Mouse (Mus musculus) c-Kit-negative CD71-positive TER-119-positive erythroid progenitor cells, embryonic 14.5 days (primary cell): ENCODE measurements around the gene Lamp2.
"Not testable (repeated sequence)": the region's sequence is repeated elsewhere in the genome, so short reads cannot be mapped to it uniquely, and the experiment has no call there.

Experiments used
- DNase-seq: peaks from one replicate; pipeline ENCODE4 v3.0.0-alpha.2; 2013; ENCODE audit warnings: low read depth, low spot score

Gene Lamp2

DNA sequence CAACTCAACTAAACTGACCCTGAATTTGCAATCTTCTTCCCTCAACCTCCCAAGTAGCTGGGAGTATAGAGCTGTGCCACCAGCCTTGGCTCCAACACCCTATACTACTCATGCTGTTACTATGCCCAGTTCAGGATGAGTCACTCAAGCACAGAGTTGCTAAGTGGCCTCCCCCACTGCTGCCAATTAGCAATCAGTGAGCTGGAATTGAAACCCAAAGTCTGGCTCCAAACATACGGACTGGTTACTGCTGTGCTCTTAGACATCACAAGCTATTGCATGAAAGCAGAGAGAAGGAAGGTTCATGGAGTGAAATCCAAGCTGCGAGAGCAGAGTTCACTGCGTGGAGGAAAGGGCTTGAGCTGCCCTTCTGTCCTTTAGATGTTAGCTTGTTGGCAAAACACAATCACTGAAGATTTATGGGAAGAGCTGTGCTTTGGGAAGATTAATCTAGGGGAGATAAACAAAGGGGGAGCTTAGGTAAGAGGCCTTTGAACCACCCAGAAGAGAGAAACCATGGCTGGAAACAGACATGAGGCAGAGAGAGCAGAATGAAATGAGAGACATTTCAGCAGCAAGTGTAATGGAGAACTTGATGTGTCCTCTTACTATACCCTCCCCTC is 27.3 kb downstream of the Lamp2 start:
- no peak for DNase-seq

DNA sequence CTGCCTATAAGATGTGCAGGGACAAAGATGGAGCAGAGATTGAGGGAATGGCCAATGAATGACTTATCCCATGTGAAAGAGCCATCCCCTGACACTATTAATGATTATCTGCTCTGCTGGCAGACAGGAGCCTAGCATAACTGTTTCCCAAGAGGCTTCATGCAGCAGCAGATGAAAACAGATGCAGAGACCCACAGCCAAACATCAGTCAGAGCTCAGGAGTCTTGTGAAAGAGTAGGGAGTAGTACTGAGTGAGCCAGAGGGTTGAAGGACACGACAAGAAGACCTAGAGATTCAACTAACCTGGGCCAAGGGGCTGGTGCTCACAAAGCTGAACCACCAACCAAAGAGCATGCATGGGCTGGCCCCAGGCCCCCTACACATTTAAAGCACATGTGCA is 30.2 kb downstream of the Lamp2 start:
- DNase-seq, result no peak

DNA sequence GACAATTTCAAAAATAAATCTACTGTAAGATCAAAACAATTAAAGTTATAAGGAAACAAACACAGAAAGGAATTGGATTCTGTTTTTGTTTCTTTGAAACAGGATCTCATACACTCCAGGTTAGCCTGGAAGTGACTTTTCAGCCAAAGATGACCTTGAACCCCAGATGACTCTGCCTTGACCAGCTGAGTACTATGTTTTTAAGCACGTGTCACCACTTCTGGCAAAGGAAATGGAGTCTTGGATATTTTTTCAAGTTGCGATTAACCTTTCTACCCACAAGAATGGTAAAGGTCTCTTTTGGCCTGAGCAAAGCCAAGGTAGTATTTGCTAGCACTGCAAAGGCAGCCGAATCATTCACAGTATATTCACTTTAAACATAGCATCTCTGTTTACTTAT is 33.2 kb downstream of the Lamp2 start:
- no peak for DNase-seq

DNA sequence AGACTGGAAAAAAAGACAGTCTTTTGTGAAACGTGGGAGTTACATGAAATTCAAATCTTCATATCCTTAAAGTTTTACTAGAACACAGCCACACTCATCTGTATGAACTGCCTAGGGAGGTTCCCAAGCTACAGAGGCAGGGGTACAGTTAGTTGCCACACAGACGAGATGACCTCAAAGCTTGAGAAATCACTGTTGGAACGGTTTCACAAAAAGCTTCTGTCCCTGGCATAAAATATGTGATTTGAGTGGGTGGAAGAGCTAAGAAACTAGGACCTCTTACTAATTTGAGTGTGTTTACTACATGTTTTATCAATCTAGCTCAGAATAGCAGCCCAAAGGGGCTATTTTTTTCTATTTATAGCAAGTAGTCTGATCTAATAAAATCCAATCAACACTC is 33.9 kb downstream of the Lamp2 start:
- DNase-seq, result no peak

DNA sequence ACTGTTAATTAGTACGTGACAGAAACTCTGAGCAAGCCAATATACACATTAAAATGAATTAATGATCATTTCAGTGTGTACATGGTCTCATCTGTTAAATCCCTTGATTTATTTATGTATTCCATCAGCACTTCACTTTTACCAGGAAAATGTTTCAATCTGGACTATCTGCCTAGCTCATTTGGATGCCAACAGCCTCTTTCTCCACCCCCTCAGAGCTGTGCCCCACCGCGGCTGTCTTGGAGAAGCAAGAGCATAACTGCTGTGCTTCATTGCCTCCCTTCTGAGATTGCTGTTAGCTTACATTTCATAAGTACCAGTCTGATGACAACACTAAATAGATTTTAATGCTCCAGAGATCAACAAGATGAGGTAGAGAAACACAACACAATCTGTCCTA is 52.4 kb downstream of the Lamp2 start:
- DNase-seq, result no peak

DNA sequence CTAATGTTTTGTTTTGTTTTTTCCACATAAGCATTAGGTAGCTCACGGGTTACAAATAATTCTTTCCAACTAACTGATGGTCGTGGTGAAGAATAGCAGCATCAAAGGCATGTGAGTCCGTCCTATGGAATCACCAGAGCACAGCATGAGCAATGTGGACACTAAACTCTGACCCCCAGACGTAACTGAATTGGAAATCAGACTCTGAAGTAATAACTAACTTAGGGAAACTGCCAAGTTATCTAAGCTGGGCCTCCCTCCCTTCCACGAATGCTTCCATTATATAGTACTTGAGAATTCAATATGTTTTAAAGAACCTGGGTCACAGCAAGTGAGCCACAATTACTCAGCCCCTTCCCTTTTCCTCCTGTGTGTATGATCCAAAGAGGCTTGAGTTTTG is 53.3 kb downstream of the Lamp2 start:
- DNase-seq, result no peak

DNA sequence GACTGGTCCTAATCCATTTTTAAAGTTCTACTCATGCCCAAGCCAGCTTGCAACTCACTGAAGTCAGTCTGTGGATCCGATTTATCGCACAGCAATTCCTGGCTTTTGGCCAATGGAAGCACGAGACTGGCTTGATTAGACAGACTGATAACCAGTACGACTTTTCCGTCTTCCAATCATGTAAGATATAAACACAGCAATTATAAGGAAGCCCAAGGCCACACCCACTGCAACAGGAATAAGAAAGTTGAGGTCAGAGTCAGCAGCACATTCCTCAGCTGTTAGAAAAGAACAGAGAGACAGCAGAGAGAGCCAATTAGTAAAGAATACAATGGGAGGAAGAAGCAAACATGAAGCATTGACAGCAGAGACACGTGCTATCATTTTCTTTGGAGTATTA is 54.2 kb downstream of the Lamp2 start:
- no peak for DNase-seq

DNA sequence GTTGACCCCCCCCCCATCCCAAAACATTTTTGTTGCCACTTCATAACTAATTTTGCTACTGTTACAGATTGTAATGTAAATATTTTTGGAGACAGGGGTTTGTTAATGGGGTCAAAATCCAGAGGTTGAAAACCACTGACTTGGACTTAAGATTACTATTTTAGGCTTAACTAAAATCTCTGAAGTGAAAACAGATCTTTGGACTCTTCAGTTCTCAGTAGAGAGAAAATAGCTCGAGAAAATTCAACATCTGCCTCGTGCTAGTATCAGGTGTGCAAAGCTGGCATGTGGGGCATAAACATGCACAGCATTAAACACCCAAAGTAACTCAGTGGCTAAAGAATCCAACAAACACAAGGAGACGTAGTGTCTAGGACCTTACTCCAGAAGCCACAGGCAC is 55.6 kb downstream of the Lamp2 start:
- DNase-seq, result no peak

DNA sequence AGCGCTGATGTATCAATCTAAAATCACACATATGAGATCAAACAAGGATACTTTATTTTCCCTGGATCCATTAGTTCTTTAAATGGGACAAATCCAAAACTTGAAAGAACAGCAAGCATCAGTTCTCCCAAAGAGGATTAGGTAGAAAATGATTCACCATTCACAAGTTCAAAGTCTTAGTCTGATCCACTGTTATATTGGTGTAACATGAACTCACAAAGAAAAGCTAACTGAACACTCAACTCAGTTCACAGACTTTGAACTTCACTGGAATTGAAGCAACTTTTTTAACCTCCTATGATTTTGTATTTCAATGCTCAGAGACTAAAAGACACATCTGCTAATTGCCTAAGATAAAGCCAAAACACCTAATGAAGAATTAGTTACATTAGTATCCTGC is 56.6 kb downstream of the Lamp2 start:
- no peak for DNase-seq

DNA sequence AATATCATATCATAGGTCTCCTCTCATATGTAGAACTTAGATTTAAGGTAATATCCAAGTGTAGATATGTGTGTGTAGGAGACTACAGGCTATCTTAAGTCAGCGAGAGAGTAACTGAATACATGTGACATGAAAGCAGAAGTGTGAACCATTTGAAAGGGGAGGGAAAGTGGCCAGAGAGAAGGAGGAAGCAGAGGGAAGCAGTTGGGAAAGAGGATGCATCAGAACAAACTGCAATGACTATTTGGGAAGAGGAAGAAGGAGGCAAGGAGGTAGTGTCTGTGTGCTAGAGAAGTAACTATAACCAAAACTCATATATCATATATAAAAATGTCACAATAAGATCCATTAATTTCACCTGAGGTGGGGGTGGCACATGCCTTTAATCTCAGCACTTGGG is 83.1 kb downstream of the Lamp2 start:
- DNase-seq, result not testable (repeated sequence)

DNA sequence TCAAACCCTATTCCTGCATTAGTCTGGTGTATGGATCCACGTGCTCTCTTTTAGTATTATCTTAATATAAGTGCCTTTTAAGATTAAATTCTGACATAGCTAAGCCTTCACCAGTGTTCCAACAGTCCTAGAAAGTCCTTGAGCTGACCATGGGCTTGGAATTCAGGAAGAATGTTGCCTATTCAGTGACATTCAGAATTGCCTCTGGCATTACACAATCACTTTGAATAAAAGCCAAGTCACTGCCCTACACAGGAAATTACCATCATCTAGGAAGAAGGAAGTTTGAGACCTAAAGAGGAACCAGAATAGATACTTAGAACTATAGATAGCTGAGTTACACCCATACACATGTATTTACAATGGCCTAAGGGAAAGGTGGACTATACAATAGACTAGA is 91.6 kb downstream of the Lamp2 start:
- DNase-seq, result not testable (repeated sequence)

DNA sequence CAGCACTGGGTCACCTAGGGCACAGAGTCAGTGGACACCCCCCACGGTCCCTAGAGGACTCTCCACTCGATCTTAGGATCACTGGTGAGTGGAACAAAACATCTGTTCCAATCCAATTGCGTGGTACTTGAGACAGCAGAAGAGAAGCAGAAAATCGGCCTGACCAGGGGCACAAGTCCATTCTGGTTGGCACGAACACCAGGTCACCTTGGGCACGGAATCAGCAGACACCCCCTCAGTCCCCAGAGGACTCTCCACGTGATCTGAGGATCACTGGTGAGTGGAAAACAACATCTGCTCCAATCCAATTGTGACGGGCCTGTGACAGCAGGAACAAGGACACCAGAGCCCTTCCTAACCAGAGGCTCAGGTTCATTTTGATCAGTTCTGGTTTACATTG is 94.2 kb downstream of the Lamp2 start:
- DNase-seq, result no peak
